Mouse (Mus musculus) right cerebral cortex, postnatal 4 days (tissue): ENCODE measurements around the gene Nmrk2.

ENCODE experiments used
- DNase-seq: peaks from one replicate; pipeline ENCODE4 v3.0.0-alpha.2; 2022

Gene Nmrk2

DNA sequence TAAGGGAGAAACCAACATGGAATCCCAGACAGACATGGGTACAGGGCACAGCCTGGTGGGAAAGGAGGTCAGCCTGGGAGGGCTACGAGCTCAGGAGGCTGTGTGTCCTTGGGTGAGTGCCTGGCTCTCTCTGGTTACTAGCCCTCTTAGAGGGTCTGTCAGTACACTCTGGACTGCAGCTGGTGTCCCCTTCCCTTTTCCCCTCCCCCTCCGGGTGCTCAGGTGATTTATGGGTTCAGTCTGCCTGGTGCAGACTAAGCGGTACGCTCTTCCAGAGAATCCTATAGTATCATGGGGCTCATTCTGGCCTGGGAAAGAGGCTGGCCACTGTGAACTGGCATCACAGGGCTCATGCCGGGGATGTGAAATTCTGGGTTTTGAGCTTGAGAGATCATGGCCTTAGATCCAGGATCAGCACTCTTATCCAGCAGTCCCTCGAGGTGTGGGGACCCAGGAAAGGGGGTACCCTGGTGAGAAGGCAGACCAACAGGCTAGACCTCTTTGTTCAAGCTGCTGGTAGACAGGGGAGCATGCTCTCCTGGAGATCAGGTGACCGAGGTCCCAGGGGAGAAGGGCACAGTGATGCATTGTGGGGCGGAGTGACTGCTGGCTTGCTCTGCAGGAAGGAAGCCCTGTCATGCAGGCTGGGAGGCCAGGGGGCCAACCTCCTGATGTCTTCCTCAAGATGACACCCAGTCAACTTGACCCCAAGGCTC is 40.1 kb downstream of the Nmrk2 start:
- no peak for DNase-seq

DNA sequence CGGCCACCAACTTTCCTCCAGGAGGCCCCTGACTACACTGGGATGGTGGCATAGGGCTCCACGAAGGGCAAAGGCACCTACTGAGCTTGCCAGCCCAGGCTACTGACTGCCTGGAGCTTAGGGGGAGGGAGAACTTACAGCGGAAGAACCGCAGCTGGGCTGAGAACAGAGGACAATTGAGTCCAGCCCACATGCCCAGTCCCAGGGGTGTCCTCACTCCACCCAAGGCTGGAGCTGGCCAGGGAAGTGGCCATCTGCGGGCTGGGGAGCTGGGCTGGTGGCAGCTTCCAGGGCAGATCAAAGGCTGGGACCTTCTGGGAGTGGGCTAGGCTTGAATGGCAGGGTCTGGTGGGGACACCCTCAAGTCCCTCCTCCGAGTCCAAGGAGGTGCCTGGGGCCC is 47.1 kb downstream of the Nmrk2 start:
- DNase-seq: no peak

DNA sequence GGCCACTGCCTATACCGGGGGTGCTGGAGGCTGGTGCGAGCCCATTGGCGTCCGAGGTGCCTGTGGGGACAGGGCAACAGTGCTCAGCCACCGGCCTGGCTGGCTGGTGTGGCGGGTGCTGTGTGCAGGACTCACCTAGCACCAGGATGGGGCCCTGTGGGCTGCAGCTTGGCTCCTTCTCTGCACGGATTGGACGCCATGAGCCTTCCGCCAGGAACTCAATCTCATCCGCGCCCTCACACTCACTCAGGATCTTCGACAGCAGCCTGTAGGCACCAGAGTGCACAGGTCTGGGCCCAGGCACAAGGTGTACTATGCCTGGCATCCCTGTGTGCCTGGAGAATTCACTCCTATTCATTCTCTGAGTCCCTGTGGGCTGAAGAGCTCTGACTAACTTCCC is 47.5 kb downstream of the Nmrk2 start:
- DNase-seq: no peak

DNA sequence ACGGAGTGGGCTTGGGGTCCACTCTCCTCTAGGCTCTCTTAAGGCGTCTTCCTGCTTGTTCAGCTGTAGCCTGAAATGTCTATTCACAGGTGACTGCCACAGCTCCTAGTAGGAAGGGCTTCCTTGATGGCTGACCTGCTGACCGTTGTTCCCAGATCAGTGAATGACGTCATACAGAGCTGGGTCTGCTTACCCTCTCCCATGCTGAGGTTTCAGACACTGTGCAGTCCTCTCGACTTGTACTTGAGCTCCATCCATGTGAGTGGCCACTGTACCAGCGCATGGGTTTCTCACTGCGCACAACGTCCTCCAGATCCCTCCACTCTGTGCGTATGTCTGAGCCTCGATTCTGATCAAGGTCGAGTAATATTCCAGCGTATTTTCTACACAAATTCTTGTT is 49.2 kb downstream of the Nmrk2 start:
- DNase-seq: no peak

DNA sequence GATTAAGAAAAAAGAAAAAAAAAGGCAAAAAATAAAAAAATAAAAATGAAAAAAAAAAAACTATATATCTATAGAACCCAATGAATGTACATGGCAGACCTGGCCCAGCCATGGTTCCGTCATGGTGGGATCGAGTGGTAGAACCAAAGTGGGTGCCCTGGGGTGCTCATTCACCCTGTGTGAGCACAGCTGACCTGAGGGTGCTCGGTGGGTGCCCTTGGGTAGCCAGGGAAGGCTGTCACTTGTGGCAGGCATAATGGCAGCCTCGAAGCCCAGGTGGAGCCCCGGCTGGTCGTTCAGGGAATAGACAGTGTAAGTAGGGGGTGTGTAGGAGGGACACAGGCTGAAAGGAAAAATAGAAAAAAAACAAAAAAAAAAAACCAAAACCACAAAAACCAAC is 50.6 kb downstream of the Nmrk2 start:
- no peak for DNase-seq
